Mouse (Mus musculus): ENCODE measurements around the gene Olfr875. TPM values are rescaled to one million over a fixed set of nuclear protein-coding genes. Genes with fewer than 3 reads are reported as not detected.
"Not testable (repeated sequence)": the region's sequence is repeated elsewhere in the genome, so short reads cannot be mapped to it uniquely, and the experiment has no call there.

The Olfr875 gene
- total RNA-seq (2021): not detected
- long read RNA-seq, experiment 1: 0 reads
- long read RNA-seq, experiment 2: 0 reads

- no peak for DNase-seq (ENCODE audit: low spot score)
These were observed at the start of gene Olfr875 for GRCm38 (mm10) chr9:37771759-37772158. Gene Olfr875 (plus strand): TSS chr9:37771857.

GRCm38 (mm10) chr9:37734310-37734709 lies 37.3 kb upstream of the Olfr875 start:
- DNase-seq (ENCODE audit: low spot score): no peak

GRCm38 (mm10) chr9:37744806-37745205 lies 26.9 kb upstream of the Olfr875 start, which contains the start of gene Olfr874:
Gene Olfr874 (plus strand): TSS chr9:37745106.
- DNase-seq (ENCODE audit: low spot score): no peak

GRCm38 (mm10) chr9:37750319-37751075 lies 21.2 kb upstream of the Olfr875 start:
- no peak for DNase-seq (ENCODE audit: low spot score)

GRCm38 (mm10) chr9:37751467-37751866 lies 20.2 kb upstream of the Olfr875 start:
- DNase-seq (ENCODE audit: low spot score): no peak

GRCm38 (mm10) chr9:37752006-37752405 lies 19.7 kb upstream of the Olfr875 start:
- DNase-seq (ENCODE audit: low spot score): no peak

GRCm38 (mm10) chr9:37761728-37762127 lies 9.9 kb upstream of the Olfr875 start:
- DNase-seq (ENCODE audit: low spot score): no peak

- DNase-seq (ENCODE audit: low spot score): no peak
These were observed 9.1 kb upstream of the Olfr875 start for GRCm38 (mm10) chr9:37762541-37762940.

- no peak for DNase-seq (ENCODE audit: low spot score)
These were observed 996 bp upstream of the Olfr875 start for GRCm38 (mm10) chr9:37770661-37771060.

GRCm38 (mm10) chr9:37782766-37783260 lies 11.2 kb downstream of the Olfr875 start:
- no peak for DNase-seq (ENCODE audit: low spot score)

- DNase-seq (ENCODE audit: low spot score): not testable (repeated sequence)
These were observed 12.0 kb downstream of the Olfr875 start for GRCm38 (mm10) chr9:37783394-37784387.

- no peak for DNase-seq (ENCODE audit: low spot score)
These were observed 14.8 kb downstream of the Olfr875 start for GRCm38 (mm10) chr9:37786411-37786810.

GRCm38 (mm10) chr9:37802055-37802454 lies 30.4 kb downstream of the Olfr875 start:
- DNase-seq (ENCODE audit: low spot score): no peak

- no peak for DNase-seq (ENCODE audit: low spot score)
These were observed 31.1 kb downstream of the Olfr875 start, which contains the start of gene Olfr876 for GRCm38 (mm10) chr9:37802731-37803130. Gene Olfr876 (plus strand): TSS chr9:37803031.

GRCm38 (mm10) chr9:37807235-37807634 lies 35.6 kb downstream of the Olfr875 start:
- no peak for DNase-seq (ENCODE audit: low spot score)

- DNase-seq (ENCODE audit: low spot score): no peak
These were observed 36.8 kb downstream of the Olfr875 start for GRCm38 (mm10) chr9:37808456-37808855.

GRCm38 (mm10) chr9:37808976-37809375 lies 37.3 kb downstream of the Olfr875 start:
- no peak for DNase-seq (ENCODE audit: low spot score)

GRCm38 (mm10) chr9:37814696-37815095 lies 43.0 kb downstream of the Olfr875 start:
- no peak for DNase-seq (ENCODE audit: low spot score)

All from gastrocnemius, adult 18-20 months (tissue).